Mouse (Mus musculus) CH12.LX (cell line): ENCODE results near the gene 2200002D01Rik. TPM values are rescaled to one million over a fixed set of nuclear protein-coding genes. Genes with fewer than 3 reads are reported as not detected.

Source experiments
- DNase-seq: peaks from one replicate; pipeline ENCODE4 v3.0.0-alpha.2; 2013; ENCODE audit errors: extremely low read depth
- H3K27ac ChIP-seq: 2 replicates; pipeline ENCODE4 v1.5.1; 2012; ENCODE audit warnings: low read depth, mild to moderate bottlenecking, control low read depth, moderate library complexity; ENCODE audit not compliant: insufficient read depth
- H3K27me3 ChIP-seq: replicated peaks from 2 replicates; pipeline ENCODE3; 2012; ENCODE audit warnings: inconsistent platforms
- H3K36me3 ChIP-seq, 2 experiments: replicated peaks in 1 of 2; 2 replicates each; pipeline versions ENCODE3 to v1.6.1; 2012; ENCODE audit warnings: inconsistent platforms in 1 of 2, low read length in 1 of 2, mild to moderate bottlenecking in 1 of 2, mixed read lengths in 1 of 2, moderate library complexity in 1 of 2; ENCODE audit not compliant: control insufficient read depth in 1 of 2, insufficient read depth in 1 of 2
- H3K4me1 ChIP-seq, 2 experiments: 2 replicates each; pipeline ENCODE4 v1.6.1; 2012; ENCODE audit warnings: inconsistent platforms in 1 of 2, moderate library complexity in 1 of 2; ENCODE audit not compliant: insufficient read depth in 2 of 2, control insufficient read depth in 1 of 2
- H3K4me2 ChIP-seq: 2 replicates; pipeline ENCODE4 v1.6.1; 2012; ENCODE audit warnings: low read depth, mild to moderate bottlenecking, control low read depth; ENCODE audit not compliant: poor library complexity, insufficient read depth, severe bottlenecking
- H3K4me3 ChIP-seq, 3 experiments: fragments of 150-350 bp in 1 of 3; sonication (generic) in 1 of 3; replicated peaks in 1 of 3; 2 replicates each; pipeline versions ENCODE3 to v1.5.1; 2011 to 2012; ENCODE audit warnings: low read depth in 2 of 3, low read length in 2 of 3, mild to moderate bottlenecking in 2 of 3, moderate library complexity in 2 of 3, control low read depth in 1 of 3, improper control_type of control experiment in 1 of 3, inconsistent platforms in 1 of 3, mixed read lengths in 1 of 3; ENCODE audit not compliant: poor library complexity in 1 of 3
- H3K79me2 ChIP-seq: replicated peaks from 2 replicates; pipeline ENCODE4 v1.6.1; 2012; ENCODE audit warnings: mild to moderate bottlenecking, moderate library complexity; ENCODE audit not compliant: control insufficient read depth, poor library complexity, insufficient read depth, severe bottlenecking; ENCODE audit errors: extremely low read depth
- H3K9ac ChIP-seq: 2 replicates; pipeline ENCODE4 v1.6.1; 2012; ENCODE audit warnings: low read depth, mild to moderate bottlenecking, control low read depth, moderate library complexity; ENCODE audit not compliant: insufficient read depth
- H3K9me3 ChIP-seq: replicated peaks from 2 replicates; pipeline ENCODE3; 2012; ENCODE audit warnings: low read length, inconsistent platforms, mixed read lengths
- CTCF ChIP-seq, 2 experiments: IDR thresholded peaks in 1 of 2; conservative IDR thresholded peaks in 1 of 2; 2 replicates each; pipeline ENCODE4 v1.5.1; 2011 to 2012; ENCODE audit warnings: low read depth in 2 of 2, low read length in 2 of 2, improper control_type of control experiment in 1 of 2, inconsistent platforms in 1 of 2, mild to moderate bottlenecking in 1 of 2, moderate library complexity in 1 of 2
- ELF1 ChIP-seq: IDR thresholded peaks from 2 replicates; pipeline ENCODE4 v1.6.1; 2014; ENCODE audit warnings: low read depth, mild to moderate bottlenecking, inconsistent platforms, low read length, improper control_type of control experiment
- EP300 ChIP-seq: IDR thresholded peaks from 2 replicates; pipeline ENCODE4 v1.6.1; 2011; ENCODE audit warnings: low read length, improper control_type of control experiment
- JUN ChIP-seq: IDR thresholded peaks from 2 replicates; pipeline ENCODE4 v1.6.1; 2011; ENCODE audit warnings: low read depth, mild to moderate bottlenecking, low read length, improper control_type of control experiment, moderate library complexity; ENCODE audit not compliant: insufficient read depth
- JUND ChIP-seq: conservative IDR thresholded peaks from 2 replicates; pipeline ENCODE4 v1.6.1; 2011; ENCODE audit warnings: low read depth, low read length, improper control_type of control experiment
- MAFK ChIP-seq: IDR thresholded peaks from 2 replicates; pipeline ENCODE4 v1.6.1; 2011; ENCODE audit warnings: low read length, improper control_type of control experiment; ENCODE audit not compliant: insufficient replicate concordance
- MAZ ChIP-seq: IDR thresholded peaks from 2 replicates; pipeline ENCODE4 v1.6.1; 2012; ENCODE audit warnings: low read depth, mild to moderate bottlenecking, inconsistent platforms, low read length, improper control_type of control experiment, moderate library complexity
- MEF2A ChIP-seq: IDR thresholded peaks from 2 replicates; pipeline ENCODE4 v1.6.1; 2014; ENCODE audit warnings: low read depth, mild to moderate bottlenecking, inconsistent platforms, low read length, improper control_type of control experiment, borderline replicate concordance
- MYC ChIP-seq: IDR thresholded peaks from 2 replicates; pipeline ENCODE4 v1.6.1; 2011; ENCODE audit warnings: low read depth, mild to moderate bottlenecking, improper control_type of control experiment, low read length
- NRF1 ChIP-seq: IDR thresholded peaks from 2 replicates; pipeline ENCODE4 v1.6.1; 2014; ENCODE audit warnings: low read depth, mild to moderate bottlenecking, inconsistent platforms, low read length, improper control_type of control experiment, moderate library complexity
- POLR2A ChIP-seq: IDR thresholded peaks from 2 replicates; pipeline ENCODE4 v1.6.1; 2011; ENCODE audit warnings: low read depth, mild to moderate bottlenecking, improper control_type of control experiment, low read length
- RAD21 ChIP-seq: IDR thresholded peaks from 2 replicates; pipeline ENCODE4 v1.6.1; 2011; ENCODE audit warnings: low read depth, mild to moderate bottlenecking, low read length, improper control_type of control experiment, moderate library complexity
- RCOR1 ChIP-seq: conservative IDR thresholded peaks from 2 replicates; pipeline ENCODE4 v1.6.1; 2012; ENCODE audit warnings: low read depth, mild to moderate bottlenecking, inconsistent platforms, low read length, improper control_type of control experiment
- TBP ChIP-seq: conservative IDR thresholded peaks from 2 replicates; pipeline ENCODE4 v1.6.1; 2011; ENCODE audit warnings: low read depth, low read length, improper control_type of control experiment
- TCF12 ChIP-seq: IDR thresholded peaks from 2 replicates; pipeline ENCODE4 v1.6.1; 2014; ENCODE audit warnings: low read depth, mild to moderate bottlenecking, inconsistent platforms, low read length, improper control_type of control experiment
- UBTF ChIP-seq: IDR thresholded peaks from 2 replicates; pipeline ENCODE4 v1.6.1; 2012; ENCODE audit warnings: low read depth, mild to moderate bottlenecking, inconsistent platforms, low read length, improper control_type of control experiment, moderate library complexity
- USF1 ChIP-seq: IDR thresholded peaks from 2 replicates; pipeline ENCODE4 v1.6.1; 2014; ENCODE audit warnings: low read depth, mild to moderate bottlenecking, inconsistent platforms, low read length, improper control_type of control experiment
- USF2 ChIP-seq: conservative IDR thresholded peaks from 2 replicates; pipeline ENCODE4 v1.6.1; 2011; ENCODE audit warnings: low read depth, low read length, improper control_type of control experiment
- ZC3H11A ChIP-seq: IDR thresholded peaks from 2 replicates; pipeline ENCODE4 v1.6.1; 2012; ENCODE audit warnings: low read depth, mild to moderate bottlenecking, inconsistent platforms, low read length, improper control_type of control experiment
- ZKSCAN1 ChIP-seq: IDR thresholded peaks from 2 replicates; pipeline ENCODE4 v1.6.1; 2012; ENCODE audit warnings: low read depth, inconsistent platforms, low read length, improper control_type of control experiment, borderline replicate concordance
- ZMIZ1 ChIP-seq: IDR thresholded peaks from 2 replicates; pipeline ENCODE4 v1.6.1; 2012; ENCODE audit warnings: low read depth, mild to moderate bottlenecking, inconsistent platforms, low read length, improper control_type of control experiment
- dilution Hi-C: fragments of 300-500 bp; cut with MboI; formaldehyde crosslinking; loops from 2 replicates; pipeline ENCODE4 v1.14.3; 2020; ENCODE audit warnings: low sequenced_read_pairs; ENCODE audit not compliant: extremely low pct_unique_long_range_greater_than_20kb, extremely low pct_ligation_motif_present
- in situ Hi-C: fragments of 300-500 bp; cut with MboI; formaldehyde crosslinking; loops from 3 replicates; pipeline ENCODE4 v1.14.3; 2019; ENCODE audit warnings: low sequenced_read_pairs, low pct_ligation_motif_present, low pct_unique_long_range_greater_than_20kb, mixed read lengths
- polyA plus RNA-seq: library from polyadenylated mRNA; unstranded; fragments of >175 nt; gene quantifications from 2 replicates; pipeline ENCODE4 v1.2.1, GENCODE M21; 2012; ENCODE audit warnings: low read depth; ENCODE audit not compliant: insufficient read length
- total RNA-seq, 2 experiments: library from RNA; depleted of rRNA; stranded (reverse); fragments of 300-350 nt in 1 of 2; fragments of >200 nt in 1 of 2; gene quantifications; 2 replicates each; pipeline ENCODE4 v1.2.3; 2012 to 2014

2200002D01Rik gene
- total and polyA plus RNA-seq, 3 experiments = 5.8 TPM; not detected in 2

GRCm38 (mm10) chr7:29230560-29230959, 17.7 kb downstream of the 2200002D01Rik start (continued):
- TF ChIP-seq ZC3H11A = no peak

- Histone ChIP-seq H3K4me2 (0 out of 2 replicates have a peak overlapping the region, but pooled peaks have one; percentile 2), H3K79me2 (no peaks in the 10 kb centered on the region), H3K9me3 (no peaks in the 10 kb centered on the region)
- TF ChIP-seq EP300 (no peak), MAZ (no peak), MAFK (0 out of 2 replicates have a peak, but pooled peaks have one; percentile 45), USF2 (no peak), UBTF (no peak), MYC (no peak), RAD21 (no peak), POLR2A (no peak)
- TF ChIP-seq, all 38 proteins: peak for 1
- Histone ChIP-seq H3K27ac (no peak overlapping the region; the same call in 1 of the 2 replicates), H3K36me3 (peaks cover 0 to 7% of the 10 kb centered on the region in 2 experiments), H3K4me3 (no peak overlapping the region), H3K9ac (no peak overlapping the region), H3K4me1 (peaks cover 14 to 27% of the 10 kb centered on the region in 2 experiments), H3K27me3 (no peaks in the 10 kb centered on the region)
- DNase-seq = peak; percentile 42
- in situ Hi-C loops = no loop called here
- dilution Hi-C loops = no loop called here
These were observed 20.1 kb downstream of the 2200002D01Rik start for GRCm38 (mm10) chr7:29228202-29228601.

DNA sequence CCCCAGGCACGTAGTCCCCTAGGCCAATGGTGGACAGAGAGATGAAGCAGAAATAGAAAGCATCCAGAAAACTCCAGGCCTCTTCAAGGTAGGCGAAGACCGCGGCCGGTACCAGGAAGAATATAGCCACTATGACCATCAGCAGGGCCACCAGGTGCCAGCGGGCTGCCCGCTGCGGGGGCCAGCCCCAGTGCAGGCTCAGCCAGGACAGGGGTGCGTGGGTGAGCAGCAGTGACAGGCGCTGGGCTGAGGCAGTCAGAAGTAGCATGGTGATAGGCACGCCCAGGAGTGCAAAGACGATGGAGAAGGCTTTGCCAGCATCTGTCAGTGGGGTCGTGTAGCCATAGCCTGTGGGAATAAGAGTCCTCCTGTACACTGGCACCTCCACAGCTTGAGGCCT, 22.7 kb downstream of the 2200002D01Rik start:
- no peak overlapping the region for H3K9ac ChIP-seq

DNA sequence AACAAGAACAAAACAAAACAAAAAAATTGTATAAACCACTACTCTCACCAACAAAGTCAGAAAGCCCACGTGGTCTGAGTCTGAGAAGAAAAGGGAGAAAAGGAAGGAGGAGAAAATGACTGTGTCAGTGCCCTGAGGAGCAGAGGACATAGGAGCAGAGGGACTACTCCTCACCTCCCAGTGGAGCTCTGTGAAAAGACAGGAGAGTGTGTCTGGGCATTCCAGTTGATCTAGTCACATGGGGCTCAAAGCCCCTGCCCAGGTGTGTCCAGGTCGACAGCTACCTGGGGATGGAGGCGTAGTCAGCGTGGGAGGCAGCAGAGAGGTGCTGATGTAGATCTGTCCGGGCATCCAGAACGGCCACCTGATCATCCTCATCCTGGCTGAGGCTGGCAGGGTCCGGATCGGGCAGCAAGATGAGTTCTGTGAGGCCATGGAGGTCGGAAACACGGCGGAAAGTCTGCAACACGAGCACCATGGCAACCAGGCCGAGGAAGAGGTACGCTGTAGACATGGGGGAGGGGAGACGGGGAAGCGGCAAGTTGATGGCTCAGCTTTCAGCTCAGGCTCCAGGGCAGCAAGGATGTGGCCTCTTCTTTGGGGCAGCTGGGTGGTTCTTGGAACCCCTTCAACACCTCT, 23.4 kb downstream of the 2200002D01Rik start:
- Histone ChIP-seq H3K9me3 (peaks cover 8% of the 10 kb centered on the region), H3K36me3 (peaks cover 0 to 7% of the 10 kb centered on the region in 2 experiments), H3K4me3 (no peak overlapping the region), H3K27me3 (no peaks in the 10 kb centered on the region), H3K4me2 (no peak overlapping the region), H3K9ac (no peak overlapping the region), H3K4me1 (peaks cover 14 to 25% of the 10 kb centered on the region in 2 experiments), H3K79me2 (no peaks in the 10 kb centered on the region), H3K27ac (no peak overlapping the region)
- no peak for DNase-seq
- in situ Hi-C loops = no loop called here
- dilution Hi-C loops = no loop called here
- TF ChIP-seq TBP = no peak
- no peak for TF ChIP-seq MAZ
- no peak for TF ChIP-seq MEF2A
- no peak for TF ChIP-seq USF1
- TF ChIP-seq JUN = no peak
- TF ChIP-seq RCOR1 = no peak
- no peak for TF ChIP-seq ELF1
- TF ChIP-seq JUND = no peak
- no peak for TF ChIP-seq MYC
- no peak for TF ChIP-seq ZKSCAN1
- TF ChIP-seq TCF12 = no peak
- no peak for TF ChIP-seq ZMIZ1

More for the DNA sequence above, 22.7 kb downstream of the 2200002D01Rik start:
- Histone ChIP-seq H3K27ac (no peak overlapping the region), H3K79me2 (no peaks in the 10 kb centered on the region), H3K36me3 (peaks cover 0 to 7% of the 10 kb centered on the region in 2 experiments), H3K4me3 (no peak overlapping the region)
- DNase-seq = no peak
- dilution Hi-C loops = no loop called here
- TF ChIP-seq ZMIZ1 (no peak), CTCF (conservative IDR thresholded peaks at IDR 0.05 in 1 of 2, IDR thresholded peaks at IDR 0.05 in 1 of 2; ENCODE audit: low read depth in 2 of 2, low read length in 2 of 2) (no peak), TCF12 (no peak), EP300 (no peak), NRF1 (no peak), TBP (no peak)
- TF ChIP-seq, all 38 proteins: peak for 0
- peaks cover 2% of the 10 kb centered on the region for H3K9me3 ChIP-seq
- H3K27me3 ChIP-seq = no peaks in the 10 kb centered on the region
- peaks cover 14 to 27% of the 10 kb centered on the region in 2 experiments for H3K4me1 ChIP-seq
- in situ Hi-C loops = no loop called here
- H3K4me2 ChIP-seq = no peak overlapping the region
